Mouse (Mus musculus) lung, postnatal 4 days (tissue): ENCODE measurements around the gene Btk.

Experiments
- DNase-seq, 2 experiments: peaks; one replicate each; pipeline ENCODE4 v3.0.0; 2021

Btk gene

GRCm38 (mm10) chrX:134580528-134581305, 2.7 kb downstream of the Btk start:
- DNase-seq: no peak

DNA sequence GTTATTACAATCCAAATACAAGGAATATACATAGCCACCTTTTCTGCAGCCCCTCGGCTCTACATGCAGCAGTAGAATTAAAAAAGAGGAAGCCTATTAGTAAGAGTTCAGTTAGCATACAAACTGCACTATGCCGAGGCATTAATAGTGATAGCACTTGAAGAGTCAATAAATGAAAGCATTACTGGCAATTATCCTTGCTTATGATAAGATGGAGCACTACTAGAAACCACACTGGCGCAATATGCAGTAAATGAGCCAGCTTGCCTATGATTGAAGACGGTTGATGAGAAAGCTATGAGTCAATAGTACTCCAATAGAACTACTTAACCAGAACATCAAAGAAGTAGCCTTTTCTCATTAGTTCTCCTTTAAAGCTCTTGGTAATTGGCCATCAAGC, 5.5 kb downstream of the Btk start:
- DNase-seq: no peak

- DNase-seq: no peak
Observed at GRCm38 (mm10) chrX:134566536-134567222, 16.7 kb downstream of the Btk start.

GRCm38 (mm10) chrX:134564326-134564725, 19.0 kb downstream of the Btk start:
- DNase-seq: no peak

DNA sequence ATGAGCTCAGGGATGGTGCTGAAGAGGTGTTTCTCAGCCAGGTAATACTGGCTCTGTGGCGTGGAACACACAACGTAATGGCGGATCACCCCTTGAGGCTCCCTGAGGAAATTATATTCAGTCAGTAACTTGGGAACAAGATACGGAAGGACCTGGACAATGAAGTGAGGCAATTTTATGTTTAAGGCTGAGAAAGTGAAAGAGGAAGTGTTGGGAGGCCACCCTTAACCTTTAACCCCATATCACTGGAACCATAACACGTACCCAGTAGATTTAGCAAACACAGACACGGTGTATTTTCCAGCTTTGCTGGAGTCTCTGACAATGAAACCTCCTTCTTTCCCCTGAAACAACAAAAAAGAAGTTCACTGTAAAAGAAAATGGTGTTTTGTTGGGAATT, 28.9 kb downstream of the Btk start:
- DNase-seq: no peak

DNA sequence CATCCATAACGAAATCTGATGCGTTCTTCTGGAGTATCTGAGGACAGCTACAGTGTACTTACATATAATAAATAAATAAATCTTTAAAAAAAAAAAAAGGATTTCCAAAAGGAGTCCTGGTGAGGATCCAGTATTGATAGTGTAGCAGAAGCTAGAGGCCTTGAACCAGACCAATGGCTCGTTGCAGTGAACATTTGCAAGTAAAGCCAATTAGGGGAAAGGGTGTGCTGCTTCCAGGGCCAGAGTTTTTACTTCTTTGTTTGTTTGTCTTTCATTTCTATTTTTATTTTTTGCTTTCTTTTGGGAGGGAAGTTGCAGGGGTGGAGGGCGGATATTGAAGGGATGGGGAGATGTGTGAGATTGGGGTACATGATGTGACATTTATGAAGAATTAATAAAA, 30.0 kb downstream of the Btk start:
- DNase-seq: no peak

DNA sequence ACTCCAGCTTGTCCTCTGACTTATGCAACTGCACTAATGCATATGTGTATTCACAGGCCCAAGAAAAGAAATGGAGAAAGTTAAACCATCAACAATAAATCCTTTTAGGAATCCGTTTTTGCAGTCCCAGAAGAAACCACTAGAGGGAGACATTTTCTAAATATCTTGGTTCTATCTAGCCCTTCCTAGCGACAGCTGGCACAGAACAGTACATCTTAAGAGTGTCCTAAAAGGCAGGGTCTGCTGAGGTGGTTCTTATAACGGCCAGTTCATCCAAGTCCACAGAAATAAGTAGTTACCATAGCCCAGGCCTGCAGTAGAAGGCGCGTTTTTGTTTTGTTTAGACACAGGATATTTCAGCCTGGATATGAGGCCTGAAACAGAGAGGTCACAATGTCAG, 32.5 kb downstream of the Btk start:
- peak in 1 of 2 experiments; percentile 17 for DNase-seq

- DNase-seq: no peak
Observed at GRCm38 (mm10) chrX:134547330-134547729, 36.0 kb downstream of the Btk start.

DNA sequence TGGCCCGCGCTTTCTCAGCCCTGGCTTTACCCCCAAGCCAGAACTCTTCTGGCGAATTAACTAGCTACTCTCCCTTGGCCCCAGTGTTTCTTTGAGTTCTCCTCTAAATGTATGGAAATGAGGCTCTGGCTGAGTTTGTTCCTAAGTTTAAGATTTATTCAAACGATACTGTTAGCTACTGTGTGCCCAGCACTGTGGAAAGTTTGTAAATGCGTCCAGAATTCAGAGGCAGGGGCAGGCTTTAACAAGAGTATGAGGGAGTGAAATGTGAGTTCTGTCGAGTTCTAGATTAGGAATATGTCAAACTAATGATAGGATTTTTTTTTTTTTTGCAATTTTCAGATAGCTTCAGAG, 41.4 kb downstream of the Btk start:
- no peak for DNase-seq

GRCm38 (mm10) chrX:134541145-134541954, 42.0 kb downstream of the Btk start, which contains the start of gene Timm8a1:
Gene Timm8a1, minus strand, starts transcription at chrX:134541865.
- DNase-seq: peak; percentile 71 to 72

- peak in 1 of 2 experiments; percentile 5 for DNase-seq
Observed at GRCm38 (mm10) chrX:134540414-134541135, 42.8 kb downstream of the Btk start.

GRCm38 (mm10) chrX:134539795-134540194, 43.6 kb downstream of the Btk start:
- DNase-seq: peak; percentile 10 to 18

- no peak for DNase-seq
Observed at GRCm38 (mm10) chrX:134533346-134533745, 50.0 kb downstream of the Btk start.

DNA sequence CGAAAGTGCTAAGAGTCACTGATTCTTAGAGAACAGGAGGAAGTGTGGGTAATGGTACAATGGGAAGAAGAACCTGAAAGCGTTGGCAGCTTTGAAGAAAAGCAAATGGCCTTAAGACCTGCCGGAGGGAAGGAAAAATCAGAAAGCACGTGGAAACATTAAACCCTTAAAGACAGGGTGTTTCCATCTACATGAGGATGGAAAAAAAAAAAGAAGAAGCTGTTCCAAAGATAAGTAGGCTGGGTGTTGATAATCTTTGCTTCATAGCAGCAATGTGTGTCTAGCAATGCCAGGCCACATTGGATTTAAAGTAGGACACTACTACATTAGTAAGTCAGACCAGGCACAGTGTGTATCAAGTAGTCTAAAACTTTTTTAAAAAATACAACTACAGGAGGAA, 58.1 kb downstream of the Btk start:
- DNase-seq: no peak

DNA sequence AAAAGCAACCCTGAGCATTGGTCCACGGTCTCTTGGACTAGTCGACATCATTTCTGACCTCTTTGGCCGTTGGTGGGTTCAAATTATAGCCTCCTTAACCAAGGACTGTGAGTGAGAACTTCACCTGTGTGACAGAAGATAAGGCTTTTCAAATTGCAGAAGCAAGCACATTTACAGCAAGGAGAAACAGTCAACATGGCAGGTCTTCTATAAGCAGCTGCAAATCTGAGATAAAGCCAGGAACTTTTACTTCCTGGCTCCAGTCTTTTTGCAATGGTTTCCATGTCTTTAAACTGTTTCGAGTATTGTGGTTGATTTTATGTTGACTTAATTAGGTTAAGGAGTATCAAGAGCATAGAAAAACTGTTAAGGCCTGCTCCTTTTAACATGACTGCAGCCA, 59.6 kb downstream of the Btk start:
- DNase-seq: no peak

DNA sequence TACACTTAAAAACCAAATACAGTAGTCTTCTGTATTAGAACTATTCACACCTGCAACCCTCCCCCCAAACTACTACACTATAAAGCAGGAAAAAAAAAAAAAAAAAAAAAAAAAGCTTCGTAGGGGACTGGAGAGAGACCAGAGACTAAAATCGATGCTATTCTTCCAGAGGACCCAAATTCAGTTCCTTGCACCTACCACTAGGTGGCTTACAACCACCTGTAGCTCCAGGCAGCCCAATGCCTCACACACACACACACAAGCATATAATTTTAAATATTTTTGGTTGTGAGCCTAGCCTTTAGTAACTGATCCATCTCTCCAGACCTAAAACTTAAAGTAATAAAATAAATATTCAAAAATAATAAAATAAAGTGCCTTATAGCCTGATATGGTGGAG, 73.9 kb downstream of the Btk start:
- no peak for DNase-seq

DNA sequence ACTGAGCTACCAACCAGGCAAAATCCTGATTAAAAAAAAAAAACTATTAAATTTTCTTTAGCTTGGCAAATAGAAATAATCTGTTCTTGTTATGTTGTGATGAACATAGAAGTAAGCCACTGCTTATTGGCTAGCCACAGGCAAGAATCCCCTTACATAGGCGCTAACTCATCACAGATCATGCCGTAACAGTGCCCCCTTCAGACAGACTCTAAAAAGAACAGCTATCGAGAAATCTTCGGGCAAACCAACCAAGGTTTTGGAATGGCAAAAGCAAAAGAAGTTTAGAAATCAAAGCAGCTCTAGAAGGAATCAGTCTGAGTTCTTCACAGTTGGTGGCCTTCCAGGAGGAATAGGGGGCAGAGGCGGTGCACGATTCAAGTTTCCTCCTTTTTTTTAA, 75.4 kb downstream of the Btk start:
- no peak for DNase-seq

DNA sequence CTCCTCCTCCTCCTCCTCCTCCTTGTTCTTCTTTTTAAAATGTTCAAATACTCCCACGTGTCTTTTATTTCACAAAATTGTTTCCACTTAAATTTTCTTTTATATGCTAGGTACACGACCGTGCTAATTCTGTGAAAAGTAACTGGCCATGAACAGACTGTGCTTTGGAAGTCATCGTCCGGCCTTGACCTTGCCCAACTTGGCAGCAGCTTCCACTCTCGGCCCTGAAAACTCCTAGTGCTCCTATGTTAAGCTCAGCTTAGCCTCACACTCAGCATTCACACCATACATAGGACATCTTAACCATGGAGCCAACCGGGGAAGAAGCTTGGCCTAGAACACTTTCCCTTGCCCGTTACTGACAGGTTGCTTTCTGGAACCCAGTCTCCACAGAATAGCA, 82.7 kb downstream of the Btk start:
- no peak for DNase-seq
